Mouse (Mus musculus): ENCODE results near the gene Taar3.

DNA sequence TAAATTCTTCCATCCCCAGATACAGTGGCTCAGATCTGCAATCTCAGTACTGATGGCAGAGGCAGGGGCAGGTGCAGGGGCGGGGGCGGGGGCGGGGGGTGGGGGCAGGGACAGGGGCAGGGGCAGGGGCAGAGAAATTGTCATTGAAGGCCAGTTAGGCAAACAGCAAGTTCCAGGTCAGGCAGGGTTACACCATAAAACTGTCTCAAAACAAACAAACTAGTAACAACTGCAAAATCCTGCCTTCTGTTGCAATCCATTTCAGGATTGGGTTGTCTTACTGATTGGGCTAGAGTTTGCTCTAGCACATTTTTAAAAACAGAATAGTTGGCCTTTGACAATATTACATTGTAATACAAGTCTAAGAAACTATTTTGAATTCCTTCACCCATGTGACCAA, 26.9 kb upstream of the Taar3 start:
- no peak for TF ChIP-seq CTCF (IDR thresholded peaks at IDR 0.05; ENCODE audit: borderline replicate concordance, insufficient read depth, low read depth, low read length)
- no peak for TF ChIP-seq POLR2A (IDR thresholded peaks at IDR 0.05; ENCODE audit: borderline replicate concordance, insufficient read depth, low read length)
